Mouse (Mus musculus) midbrain, embryonic 15.5 days (tissue): ENCODE measurements around the gene Tfcp2. TPM values are rescaled to one million over a fixed set of nuclear protein-coding genes. Genes with fewer than 3 reads are reported as not detected.

Experiments
- ATAC-seq: fragments of 200-750 bp; cut with Nextera tagmentation; replicated peaks from 2 replicates; pipeline ENCODE4 v1.8.0; 2017; ENCODE audit warnings: moderate TSS enrichment
- H3K27ac ChIP-seq: fragments of 300-500 bp; sonication (generic); 2 replicates; pipeline ENCODE4 v1.5.1; 2015; ENCODE audit warnings: mild to moderate bottlenecking, inconsistent platforms
- H3K27me3 ChIP-seq: fragments of 300-500 bp; sonication (generic); replicated peaks from 2 replicates; pipeline ENCODE4 v1.6.1; 2015; ENCODE audit warnings: inconsistent platforms
- H3K36me3 ChIP-seq: fragments of 300-500 bp; sonication (generic); replicated peaks from 2 replicates; pipeline ENCODE4 v1.6.1; 2015; ENCODE audit warnings: inconsistent platforms
- H3K4me1 ChIP-seq: fragments of 300-500 bp; sonication (generic); 2 replicates; pipeline ENCODE4 v1.6.1; 2015; ENCODE audit warnings: inconsistent platforms
- H3K4me2 ChIP-seq: fragments of 300-500 bp; sonication (generic); 2 replicates; pipeline ENCODE4 v1.6.1; 2015; ENCODE audit warnings: inconsistent platforms, mild to moderate bottlenecking, moderate library complexity
- H3K4me3 ChIP-seq: fragments of 300-500 bp; sonication (generic); 2 replicates; pipeline ENCODE4 v1.5.1; 2015; ENCODE audit warnings: mild to moderate bottlenecking, inconsistent platforms
- H3K9ac ChIP-seq: fragments of 300-500 bp; sonication (generic); 2 replicates; pipeline ENCODE4 v1.6.1; 2015; ENCODE audit warnings: mild to moderate bottlenecking, inconsistent platforms
- H3K9me3 ChIP-seq: fragments of 300-500 bp; sonication (generic); 2 replicates; pipeline ENCODE4 v1.6.1; 2016; ENCODE audit warnings: inconsistent platforms
- WGBS: fragments of 180-500 bp; shearing (Covaris S2); methylation state at CpG from one replicate; pipeline ENCODE4 v1.1.7; 2015; ENCODE audit warnings: mixed read lengths; 5-methylcytosine and 5-hydroxymethylcytosine counted together
- polyA plus RNA-seq: library from polyadenylated mRNA; unstranded; fragments of >200 nt; fragmentation: Nextera tagmentation; extraction: Ambion mirVana; gene quantifications from 2 replicates; pipeline ENCODE4 v1.2.1, GENCODE M21; 2015

The Tfcp2 gene
- 40.2 and 42.8 TPM in 2 replicates for polyA plus RNA-seq

- peak within 1 kb of the TSS; percentile 83 for H3K9ac ChIP-seq
- H3K9me3 ChIP-seq, result no peaks in the 10 kb centered on the region
- no peaks in the 10 kb centered on the region for H3K27me3 ChIP-seq
- H3K4me2 ChIP-seq, result peak within 1 kb of the TSS; percentile 84
- under 1% methylated on average over 84 of the region's 84 CpGs for WGBS
- peak within 1 kb of the TSS; percentile 84 for H3K27ac ChIP-seq
- H3K36me3 ChIP-seq, result 0 out of 2 replicates have a peak, but pooled peaks cover 2% of the 10 kb centered on the region
- H3K4me3 ChIP-seq, result peak within 1 kb of the TSS; percentile 76
- H3K4me1 ChIP-seq, result peaks cover 25% of the 10 kb centered on the region
- ATAC-seq, result peak; percentile 100
Observed at GRCm38 (mm10) chr15:100551326-100552307, at the start of gene Tfcp2. Gene Tfcp2, minus strand, starts transcription at chr15:100552008.

- no peak overlapping the region for H3K27ac ChIP-seq
- no peaks in the 10 kb centered on the region for H3K36me3 ChIP-seq
- peak overlapping the region; percentile 76 for H3K4me2 ChIP-seq
- no peaks in the 10 kb centered on the region for H3K9me3 ChIP-seq
- H3K9ac ChIP-seq, result no peak overlapping the region
- ATAC-seq, result no peak
- H3K4me1 ChIP-seq, result peaks cover 29% of the 10 kb centered on the region
- H3K4me3 ChIP-seq, result peak overlapping the region; percentile 86; the same call in 1 of the 2 replicates
- peaks cover 3% of the 10 kb centered on the region for H3K27me3 ChIP-seq
- 21% methylated on average over 21 of the region's 21 CpGs for WGBS
Observed at GRCm38 (mm10) chr15:100600696-100601272, 49.0 kb upstream of the Tfcp2 start.

GRCm38 (mm10) chr15:100600047-100600695, 48.4 kb upstream of the Tfcp2 start:
- peak; percentile 46 for ATAC-seq
- Histone ChIP-seq H3K27ac (peak overlapping the region; percentile 89), H3K9ac (peak overlapping the region; percentile 86), H3K27me3 (peaks cover 3% of the 10 kb centered on the region), H3K9me3 (no peaks in the 10 kb centered on the region), H3K4me3 (peak overlapping the region; percentile 86), H3K4me2 (peak overlapping the region; percentile 76), H3K4me1 (peaks cover 23% of the 10 kb centered on the region), H3K36me3 (no peaks in the 10 kb centered on the region)
- 2% methylated on average over 35 of the region's 35 CpGs for WGBS

GRCm38 (mm10) chr15:100599276-100600046, 47.7 kb upstream of the Tfcp2 start, which contains the start of gene Pou6f1:
Gene Pou6f1, minus strand, starts transcription at chr15:100599984.
- peak within 1 kb of the TSS; percentile 76 for H3K4me2 ChIP-seq
- peaks cover 3% of the 10 kb centered on the region for H3K27me3 ChIP-seq
- H3K4me3 ChIP-seq, result peak within 1 kb of the TSS; percentile 86
- no peaks in the 10 kb centered on the region for H3K9me3 ChIP-seq
- under 1% methylated on average over 63 of the region's 76 CpGs for WGBS
- H3K27ac ChIP-seq, result peak within 1 kb of the TSS; percentile 89
- ATAC-seq, result peak; percentile 77
- H3K36me3 ChIP-seq, result no peaks in the 10 kb centered on the region
- H3K9ac ChIP-seq, result peak within 1 kb of the TSS; percentile 86
- H3K4me1 ChIP-seq, result peaks cover 16% of the 10 kb centered on the region

- peak overlapping the region; percentile 86 for H3K9ac ChIP-seq
- peak overlapping the region; percentile 86 for H3K4me3 ChIP-seq
- H3K36me3 ChIP-seq, result no peaks in the 10 kb centered on the region
- H3K4me2 ChIP-seq, result peak overlapping the region; percentile 76
- no peaks in the 10 kb centered on the region for H3K9me3 ChIP-seq
- under 1% methylated on average over 12 of the region's 12 CpGs for WGBS
- ATAC-seq, result peak; percentile 72
- peak overlapping the region; percentile 89 for H3K27ac ChIP-seq
- peaks cover 3% of the 10 kb centered on the region for H3K27me3 ChIP-seq
- H3K4me1 ChIP-seq, result peaks cover 16% of the 10 kb centered on the region
Observed at GRCm38 (mm10) chr15:100598883-100599275, 47.1 kb upstream of the Tfcp2 start.

GRCm38 (mm10) chr15:100598287-100598882, 46.6 kb upstream of the Tfcp2 start:
- H3K27ac ChIP-seq, result peak overlapping the region; percentile 89
- H3K4me2 ChIP-seq, result peak overlapping the region; percentile 76
- H3K4me1 ChIP-seq, result peaks cover 16% of the 10 kb centered on the region
- no peaks in the 10 kb centered on the region for H3K36me3 ChIP-seq
- peaks cover 3% of the 10 kb centered on the region for H3K27me3 ChIP-seq
- peak overlapping the region; percentile 86 for H3K4me3 ChIP-seq
- 25% methylated on average over 9 of the region's 9 CpGs for WGBS
- no peaks in the 10 kb centered on the region for H3K9me3 ChIP-seq
- no peak for ATAC-seq
- H3K9ac ChIP-seq, result peak overlapping the region; percentile 86

GRCm38 (mm10) chr15:100592817-100593216, 41.0 kb upstream of the Tfcp2 start:
- Histone ChIP-seq H3K4me2 (no peak overlapping the region), H3K4me1 (no peaks in the 10 kb centered on the region), H3K9me3 (no peaks in the 10 kb centered on the region), H3K9ac (no peak overlapping the region), H3K27me3 (no peaks in the 10 kb centered on the region), H3K27ac (no peak overlapping the region), H3K4me3 (no peak overlapping the region), H3K36me3 (peaks cover 7% of the 10 kb centered on the region; the same call in 1 of the 2 replicates)
- no peak for ATAC-seq
- 86% methylated on average over 6 of the region's 6 CpGs for WGBS

GRCm38 (mm10) chr15:100590436-100590835, 38.6 kb upstream of the Tfcp2 start:
- H3K27ac ChIP-seq, result no peak overlapping the region
- H3K9me3 ChIP-seq, result no peaks in the 10 kb centered on the region
- peaks cover 20% of the 10 kb centered on the region for H3K36me3 ChIP-seq
- H3K4me2 ChIP-seq, result no peak overlapping the region
- no peaks in the 10 kb centered on the region for H3K27me3 ChIP-seq
- no peak overlapping the region for H3K9ac ChIP-seq
- no peak for ATAC-seq
- no peaks in the 10 kb centered on the region for H3K4me1 ChIP-seq
- WGBS, result 82% methylated on average over 8 of the region's 8 CpGs
- H3K4me3 ChIP-seq, result no peak overlapping the region

GRCm38 (mm10) chr15:100588297-100588696, 36.5 kb upstream of the Tfcp2 start:
- Histone ChIP-seq H3K9ac (no peak overlapping the region), H3K4me1 (no peaks in the 10 kb centered on the region), H3K4me3 (no peak overlapping the region), H3K36me3 (peaks cover 27% of the 10 kb centered on the region), H3K4me2 (no peak overlapping the region), H3K27me3 (no peaks in the 10 kb centered on the region), H3K9me3 (no peaks in the 10 kb centered on the region), H3K27ac (no peak overlapping the region)
- no peak for ATAC-seq
- WGBS, result 87% methylated on average over 6 of the region's 6 CpGs

- Histone ChIP-seq H3K36me3 (peaks cover 27% of the 10 kb centered on the region), H3K9me3 (no peaks in the 10 kb centered on the region), H3K27me3 (no peaks in the 10 kb centered on the region), H3K27ac (no peak overlapping the region), H3K4me3 (no peak overlapping the region), H3K4me1 (no peaks in the 10 kb centered on the region), H3K4me2 (no peak overlapping the region), H3K9ac (no peak overlapping the region)
- no peak for ATAC-seq
- 86% methylated on average over 4 of the region's 4 CpGs for WGBS
Observed at GRCm38 (mm10) chr15:100587166-100587565, 35.4 kb upstream of the Tfcp2 start.

- peaks cover 31% of the 10 kb centered on the region for H3K36me3 ChIP-seq
- 93% methylated on average over 16 of the region's 16 CpGs for WGBS
- no peak overlapping the region for H3K9ac ChIP-seq
- ATAC-seq, result no peak
- no peak overlapping the region for H3K4me3 ChIP-seq
- no peak overlapping the region for H3K4me2 ChIP-seq
- no peaks in the 10 kb centered on the region for H3K9me3 ChIP-seq
- H3K27ac ChIP-seq, result no peak overlapping the region
- no peaks in the 10 kb centered on the region for H3K27me3 ChIP-seq
- H3K4me1 ChIP-seq, result no peaks in the 10 kb centered on the region
Observed at GRCm38 (mm10) chr15:100585931-100586330, 34.1 kb upstream of the Tfcp2 start.
